Mouse (Mus musculus) liver, postnatal 0 days (tissue): ENCODE data around the gene Vmp1.

ENCODE experiments used
- CTCF ChIP-seq: sonication (generic); IDR thresholded peaks from 2 replicates; pipeline ENCODE4 v1.5.1; 2016; ENCODE audit warnings: antibody characterized with exemption, low read depth
- EP300 ChIP-seq: IDR thresholded peaks from 2 replicates; pipeline ENCODE4 v1.6.1; 2016; ENCODE audit warnings: antibody characterized with exemption, low read depth, mild to moderate bottlenecking

- TF ChIP-seq CTCF (no peak), EP300 (peak; percentile 79)
Measured at GRCm38 (mm10) chr11:86683395-86684125, at the start of gene Vmp1, which contains the start of gene Ptrh2.
